18 mouse cellular contexts compared by ENCODE assay signal in genomic region chr8:96679510-96679909, GRCm38 (mm10).
"Had no signal": no experiment of that assay in that cellular context is flagged by ENCODE, and none has a peak within 500 bp of the region (broad histone marks: within the 10 kb centered on the region; RNA-seq: fewer than 3 reads in every experiment).

No protein-coding gene starts in this region.

- H3K36me3 ChIP-seq: limb, embryonic 10.5 days; liver, embryonic 15.5 days; midbrain, embryonic 10.5 days; neural tube, embryonic 13.5 days; stomach, embryonic 15.5 days had no signal

- H3K4me3 ChIP-seq: layer of hippocampus, adult 2 months; limb, embryonic 10.5 days; liver, embryonic 15.5 days; midbrain, embryonic 10.5 days; neural tube, embryonic 13.5 days; stomach, embryonic 15.5 days had no signal

- H3K4me2 ChIP-seq: liver, embryonic 11.5 days; liver, embryonic 15.5 days; neural tube, embryonic 13.5 days; stomach, embryonic 15.5 days had no signal

- H3K27ac ChIP-seq: layer of hippocampus, adult 2 months; limb, embryonic 10.5 days; liver, embryonic 15.5 days; midbrain, embryonic 10.5 days; neural tube, embryonic 13.5 days; stomach, embryonic 15.5 days had no signal

- H3K9me3 ChIP-seq: limb, embryonic 10.5 days; liver, embryonic 15.5 days; midbrain, embryonic 10.5 days; neural tube, embryonic 13.5 days; stomach, embryonic 15.5 days had no signal

- H3K9ac ChIP-seq: liver, embryonic 15.5 days; neural tube, embryonic 13.5 days; stomach, embryonic 15.5 days had no signal

- H3K4me1 ChIP-seq: liver, embryonic 15.5 days; neural tube, embryonic 13.5 days; stomach, embryonic 15.5 days had no signal

- DNase-seq: kidney, adult 8-10 months; kidney, postnatal 25 days; lung, adult 2 months; lung, postnatal 4 days; midbrain, embryonic 14.5 days; retina, postnatal 1 day; right cerebral cortex, postnatal 4 days; spleen, adult 18-20 months; thymus, adult 2 months; thymus, postnatal 25 days had no signal

- ATAC-seq: lung, postnatal 0 days had no signal

- H3K27me3 ChIP-seq: liver, embryonic 15.5 days; neural tube, embryonic 13.5 days; stomach, embryonic 15.5 days had no signal
